Mouse (Mus musculus) brain, embryonic 14.5 days (tissue): ENCODE measurements around the gene Arl5c. TPM values are rescaled to one million over a fixed set of nuclear protein-coding genes. Genes with fewer than 3 reads are reported as not detected.

ENCODE experiments used
- DNase-seq: peaks from one replicate; pipeline ENCODE4 v3.0.0-alpha.2; 2011; ENCODE audit warnings: low read depth
- CTCF ChIP-seq: fragments of 200-500 bp; IDR thresholded peaks from 2 replicates; pipeline ENCODE4 v1.5.1; 2012; ENCODE audit warnings: inconsistent platforms, mild to moderate bottlenecking, moderate library complexity, borderline replicate concordance; ENCODE audit not compliant: insufficient read depth, insufficient read length; ENCODE audit errors: extremely low read depth
- POLR2A ChIP-seq: fragments of 200-500 bp; IDR thresholded peaks from 2 replicates; pipeline ENCODE4 v1.6.1; 2012; ENCODE audit warnings: mild to moderate bottlenecking, inconsistent platforms, borderline replicate concordance; ENCODE audit not compliant: poor library complexity, insufficient read depth, insufficient read length, severe bottlenecking; ENCODE audit errors: extremely low read depth
- polyA plus RNA-seq: library from polyadenylated mRNA; depleted of rRNA; stranded (reverse); fragments of >200 nt; gene quantifications from 2 replicates; pipeline ENCODE4 v1.2.3, GENCODE M21; 2012

Arl5c gene
- polyA plus RNA-seq, 1 experiment, result 0.89 TPM

DNA sequence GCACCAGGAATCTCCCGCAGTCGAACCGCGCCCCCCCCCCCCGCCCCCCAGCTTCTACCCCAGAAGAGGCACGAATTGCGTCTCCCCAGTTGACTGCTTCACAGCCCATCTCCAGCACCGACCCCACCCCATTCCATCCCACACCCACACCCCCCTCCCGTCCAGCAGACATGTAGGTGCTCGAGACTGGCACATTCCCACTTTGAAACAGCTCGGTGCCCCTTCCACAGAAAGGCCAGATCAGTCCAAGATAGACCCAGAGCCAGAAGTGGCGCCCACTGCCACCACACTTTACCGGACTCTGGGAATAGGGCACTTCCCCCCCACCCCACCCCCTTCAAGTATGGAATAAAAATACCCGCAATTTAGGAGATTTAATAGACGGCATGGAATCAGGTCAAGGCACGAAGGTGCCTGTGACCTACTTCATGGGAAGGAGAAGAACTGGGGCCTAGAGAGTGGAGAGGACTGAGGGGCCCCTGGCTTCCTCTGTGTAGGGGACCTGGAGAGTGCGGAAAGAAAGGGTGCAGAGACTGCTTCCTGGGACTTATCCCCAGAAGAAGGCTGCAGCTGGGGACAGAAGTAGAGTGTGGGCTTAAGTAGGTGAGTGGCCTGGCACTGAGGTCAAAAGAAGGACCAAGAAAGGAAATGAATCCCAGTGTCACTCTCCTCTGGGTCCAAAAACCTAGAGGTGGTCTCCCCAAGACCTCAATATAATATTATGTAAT lies 9.1 kb downstream of the Arl5c start:
- no peak for DNase-seq

DNA sequence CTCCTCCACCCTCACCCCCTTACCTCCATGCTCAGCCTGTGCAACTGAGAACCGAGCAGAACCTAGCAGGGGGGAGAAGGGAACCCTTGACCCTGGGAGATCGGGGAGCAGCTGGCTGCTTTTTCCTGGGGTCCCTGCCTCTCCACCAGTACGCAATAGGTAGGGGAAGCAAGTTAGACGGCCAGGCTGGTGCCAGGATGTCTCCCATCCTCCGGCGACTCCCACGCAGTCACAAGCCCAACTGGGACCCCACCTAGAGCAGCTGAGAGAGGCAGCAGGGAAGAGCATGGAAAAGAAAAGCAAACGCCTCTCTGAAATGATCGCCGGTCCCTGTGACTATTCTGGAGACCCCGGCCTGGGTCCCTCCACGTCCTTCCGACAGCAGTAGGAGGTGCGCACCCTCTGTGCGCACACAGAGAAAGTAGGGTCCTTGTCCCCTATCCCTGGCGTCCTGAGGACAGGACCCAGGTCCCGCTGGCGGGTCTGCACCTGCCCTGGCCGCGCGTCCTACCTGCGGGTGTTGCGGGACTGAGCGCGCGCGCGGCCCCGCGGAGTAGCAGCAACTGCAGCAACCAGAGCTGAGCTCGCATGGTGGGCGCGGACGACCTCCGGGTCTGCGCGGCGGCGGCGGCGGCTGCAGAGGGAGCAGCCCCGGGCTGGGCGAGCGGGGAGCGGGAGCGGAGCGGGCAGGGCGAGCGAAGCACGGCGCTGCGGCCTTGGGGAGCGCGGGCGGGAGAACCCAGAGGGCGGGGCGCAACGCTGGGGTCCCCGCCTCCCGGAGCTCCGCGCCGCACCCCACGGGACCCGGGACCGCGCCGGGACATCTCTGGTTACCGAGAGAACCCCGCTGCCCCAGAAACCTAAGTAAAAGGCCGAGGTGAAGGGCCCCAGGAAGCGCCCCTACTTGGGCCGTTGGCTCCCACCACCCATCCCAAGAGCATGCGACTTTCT lies 10.0 kb downstream of the Arl5c start, which contains the start of gene Plxdc1:
Gene Plxdc1 (minus strand): TSS at position 718 of the 951 bp plus-strand sequence.
- TF ChIP-seq CTCF (no peak), POLR2A (no peak)
- no peak for DNase-seq

More for the DNA sequence above, 9.1 kb downstream of the Arl5c start:
- TF ChIP-seq POLR2A (no peak), CTCF (no peak)

GRCm38 (mm10) chr11:97983983-97984382 lies 12.0 kb downstream of the Arl5c start:
- TF ChIP-seq POLR2A (no peak), CTCF (no peak)
- DNase-seq, result no peak

DNA sequence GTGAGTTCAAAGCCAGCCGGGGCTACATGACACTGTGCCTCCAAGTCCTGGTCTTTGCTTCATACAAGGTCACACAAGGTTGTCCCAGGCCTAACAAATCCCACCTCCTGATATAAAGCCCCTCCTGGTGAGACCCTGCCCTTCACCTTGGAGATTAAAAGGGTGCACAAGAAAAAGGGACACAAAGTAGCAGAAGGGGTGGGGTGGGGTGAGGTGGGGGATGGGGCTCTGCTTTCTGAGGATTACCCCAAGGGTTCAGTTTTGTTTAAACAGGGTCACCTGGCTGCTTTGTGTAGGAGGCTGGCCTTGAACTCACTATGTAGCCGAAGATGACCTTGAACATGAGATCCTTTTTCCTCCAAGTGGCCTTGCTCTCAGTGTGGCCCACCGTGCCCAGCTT lies 12.5 kb downstream of the Arl5c start:
- DNase-seq, result no peak

GRCm38 (mm10) chr11:97982721-97983120 lies 13.3 kb downstream of the Arl5c start:
- TF ChIP-seq POLR2A (no peak), CTCF (no peak)
- DNase-seq, result no peak

More for the DNA sequence above, 12.5 kb downstream of the Arl5c start:
- TF ChIP-seq POLR2A (no peak), CTCF (no peak)

DNA sequence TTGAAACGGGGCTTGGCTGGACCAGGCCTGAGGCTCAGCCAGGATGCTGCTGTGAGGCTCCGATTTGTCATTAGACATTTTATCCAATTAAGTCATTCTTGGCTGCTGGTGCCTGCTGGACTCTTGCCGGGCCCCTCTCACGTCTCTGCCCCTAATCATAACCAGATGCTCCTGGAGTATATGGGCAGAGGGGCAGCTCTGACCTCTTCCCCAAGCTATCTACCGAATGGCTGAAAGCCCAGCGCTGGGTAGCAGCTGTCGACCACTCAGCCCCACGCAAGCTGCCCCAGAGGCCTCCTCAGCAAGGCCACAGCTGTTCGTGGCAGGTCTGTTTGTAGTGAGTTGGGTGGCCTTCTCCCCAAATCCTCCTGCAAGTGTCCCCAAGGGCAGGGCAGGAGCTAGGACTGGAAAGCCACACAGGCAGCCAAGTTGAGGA lies 15.4 kb downstream of the Arl5c start:
- TF ChIP-seq CTCF (no peak), POLR2A (no peak)
- DNase-seq, result peak; percentile 33

- no peak for TF ChIP-seq CTCF
- no peak for DNase-seq
Observed at GRCm38 (mm10) chr11:97979824-97980495, 16.0 kb downstream of the Arl5c start.

DNA sequence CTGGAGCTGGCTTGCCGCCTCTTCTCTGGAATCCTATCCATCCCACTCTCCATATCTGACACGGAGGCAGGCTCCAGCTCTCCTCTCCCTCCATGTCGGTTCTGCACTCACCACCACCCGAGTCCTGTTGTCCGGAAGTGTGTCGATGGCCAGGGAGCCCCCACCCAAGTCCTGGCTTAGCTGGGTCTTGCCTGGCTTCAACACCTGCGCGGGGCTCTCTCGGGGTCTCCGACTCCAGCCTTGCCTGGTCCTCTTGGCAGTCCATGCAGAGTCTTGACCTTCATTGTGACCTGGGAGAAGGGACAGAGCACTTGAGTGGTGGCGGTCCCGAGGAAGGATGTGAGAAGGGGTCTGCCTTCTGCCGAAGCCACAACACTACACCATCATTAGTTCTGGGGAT lies 17.6 kb downstream of the Arl5c start:
- TF ChIP-seq CTCF (no peak), POLR2A (no peak)
- DNase-seq, result no peak

DNA sequence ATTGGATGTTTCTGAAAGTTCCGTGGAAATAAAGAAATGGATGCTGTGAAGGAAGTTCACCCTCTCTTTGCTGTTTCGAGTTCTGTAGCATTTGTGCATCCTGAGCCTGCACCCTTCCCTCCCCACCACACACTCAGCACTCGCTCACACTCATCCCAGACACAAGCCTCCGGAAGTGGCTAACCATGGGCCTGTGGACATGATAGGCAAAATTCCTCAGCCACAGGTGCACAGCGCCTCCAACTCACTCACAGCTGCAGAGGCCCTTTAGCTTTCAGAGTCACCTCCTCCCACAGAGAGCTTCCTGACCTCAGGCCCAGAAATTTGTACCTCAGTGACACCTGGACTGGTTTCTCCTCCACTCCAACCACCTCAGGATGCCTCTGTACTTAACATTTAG lies 18.2 kb downstream of the Arl5c start:
- no peak for TF ChIP-seq CTCF
- no peak for TF ChIP-seq POLR2A
- no peak for DNase-seq

DNA sequence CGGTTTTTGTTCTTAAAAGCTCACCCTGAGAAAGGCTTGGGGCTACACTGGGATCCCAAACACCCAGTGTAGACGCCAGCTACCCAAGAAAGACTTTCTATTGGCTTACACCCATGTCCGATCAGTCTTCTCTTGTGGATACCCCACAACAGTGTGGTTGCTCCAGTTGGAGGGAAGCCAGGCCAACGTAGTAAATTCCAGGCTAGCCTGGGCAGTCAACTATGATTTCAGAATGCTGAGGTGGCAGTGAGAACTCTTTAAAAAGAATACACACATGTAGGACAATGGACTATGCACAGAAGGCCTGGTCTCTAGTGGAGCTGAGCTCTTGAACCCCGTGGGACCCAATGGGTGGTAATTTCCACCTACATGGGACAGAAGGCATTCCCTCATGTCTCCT lies 21.2 kb downstream of the Arl5c start:
- TF ChIP-seq POLR2A, result no peak
- TF ChIP-seq CTCF, result no peak
- DNase-seq, result no peak

DNA sequence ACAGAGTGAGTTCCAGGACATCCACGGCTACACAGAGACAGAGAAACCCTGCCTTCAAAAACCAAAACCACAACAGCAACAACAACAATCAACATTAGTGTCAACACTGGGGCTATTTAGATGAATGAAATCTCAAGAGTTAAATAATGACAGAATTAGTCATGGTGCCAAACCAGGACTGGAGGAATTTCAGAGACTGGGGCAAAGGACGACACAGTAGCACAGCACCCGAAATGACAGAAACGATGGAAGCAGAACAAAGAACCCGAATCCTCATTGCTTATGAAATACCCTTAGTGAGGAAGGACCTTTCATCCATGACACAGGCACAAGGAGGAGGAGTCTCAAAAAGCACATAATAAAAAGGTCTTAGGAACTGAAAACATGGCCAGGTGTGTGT lies 21.8 kb downstream of the Arl5c start:
- TF ChIP-seq CTCF (no peak), POLR2A (no peak)
- no peak for DNase-seq
